Mouse (Mus musculus) brain, embryonic 14.5 days (tissue): ENCODE measurements around the gene Spc24.

Source experiments
- CTCF ChIP-seq: fragments of 200-500 bp; IDR thresholded peaks from 2 replicates; pipeline ENCODE4 v1.5.1; 2012; ENCODE audit warnings: inconsistent platforms, mild to moderate bottlenecking, moderate library complexity, borderline replicate concordance; ENCODE audit not compliant: insufficient read depth, insufficient read length; ENCODE audit errors: extremely low read depth
- POLR2A ChIP-seq: fragments of 200-500 bp; IDR thresholded peaks from 2 replicates; pipeline ENCODE4 v1.6.1; 2012; ENCODE audit warnings: mild to moderate bottlenecking, inconsistent platforms, borderline replicate concordance; ENCODE audit not compliant: poor library complexity, insufficient read depth, insufficient read length, severe bottlenecking; ENCODE audit errors: extremely low read depth

GRCm38 (mm10) chr9:21788234-21788633, 28.1 kb upstream of the Spc24 start:
- no peak for TF ChIP-seq CTCF
- TF ChIP-seq POLR2A = no peak
